Mouse (Mus musculus) CH12.LX (cell line): ENCODE data around the gene Mettl13. TPM values are rescaled to one million over a fixed set of nuclear protein-coding genes. Genes with fewer than 3 reads are reported as not detected.

Experiments
- DNase-seq: peaks from one replicate; pipeline ENCODE4 v3.0.0-alpha.2; 2013; ENCODE audit errors: extremely low read depth
- H3K27ac ChIP-seq: 2 replicates; pipeline ENCODE4 v1.5.1; 2012; ENCODE audit warnings: low read depth, mild to moderate bottlenecking, control low read depth, moderate library complexity; ENCODE audit not compliant: insufficient read depth
- H3K27me3 ChIP-seq: replicated peaks from 2 replicates; pipeline ENCODE3; 2012; ENCODE audit warnings: inconsistent platforms
- H3K36me3 ChIP-seq, 2 experiments: replicated peaks in 1 of 2; 2 replicates each; pipeline versions ENCODE3 to v1.6.1; 2012; ENCODE audit warnings: inconsistent platforms in 1 of 2, low read length in 1 of 2, mild to moderate bottlenecking in 1 of 2, mixed read lengths in 1 of 2, moderate library complexity in 1 of 2; ENCODE audit not compliant: control insufficient read depth in 1 of 2, insufficient read depth in 1 of 2
- H3K4me1 ChIP-seq, 2 experiments: 2 replicates each; pipeline ENCODE4 v1.6.1; 2012; ENCODE audit warnings: inconsistent platforms in 1 of 2, moderate library complexity in 1 of 2; ENCODE audit not compliant: insufficient read depth in 2 of 2, control insufficient read depth in 1 of 2
- H3K4me2 ChIP-seq: 2 replicates; pipeline ENCODE4 v1.6.1; 2012; ENCODE audit warnings: low read depth, mild to moderate bottlenecking, control low read depth; ENCODE audit not compliant: poor library complexity, insufficient read depth, severe bottlenecking
- H3K4me3 ChIP-seq, 3 experiments: fragments of 150-350 bp in 1 of 3; sonication (generic) in 1 of 3; replicated peaks in 1 of 3; 2 replicates each; pipeline versions ENCODE3 to v1.5.1; 2011 to 2012; ENCODE audit warnings: low read depth in 2 of 3, low read length in 2 of 3, mild to moderate bottlenecking in 2 of 3, moderate library complexity in 2 of 3, control low read depth in 1 of 3, improper control_type of control experiment in 1 of 3, inconsistent platforms in 1 of 3, mixed read lengths in 1 of 3; ENCODE audit not compliant: poor library complexity in 1 of 3
- H3K79me2 ChIP-seq: replicated peaks from 2 replicates; pipeline ENCODE4 v1.6.1; 2012; ENCODE audit warnings: mild to moderate bottlenecking, moderate library complexity; ENCODE audit not compliant: control insufficient read depth, poor library complexity, insufficient read depth, severe bottlenecking; ENCODE audit errors: extremely low read depth
- H3K9ac ChIP-seq: 2 replicates; pipeline ENCODE4 v1.6.1; 2012; ENCODE audit warnings: low read depth, mild to moderate bottlenecking, control low read depth, moderate library complexity; ENCODE audit not compliant: insufficient read depth
- H3K9me3 ChIP-seq: replicated peaks from 2 replicates; pipeline ENCODE3; 2012; ENCODE audit warnings: low read length, inconsistent platforms, mixed read lengths
- BHLHE40 ChIP-seq: IDR thresholded peaks from 2 replicates; pipeline ENCODE4 v1.6.1; 2011; ENCODE audit warnings: mild to moderate bottlenecking, low read depth, low read length, improper control_type of control experiment
- CTCF ChIP-seq, 2 experiments: IDR thresholded peaks in 1 of 2; conservative IDR thresholded peaks in 1 of 2; 2 replicates each; pipeline ENCODE4 v1.5.1; 2011 to 2012; ENCODE audit warnings: low read depth in 2 of 2, low read length in 2 of 2, improper control_type of control experiment in 1 of 2, inconsistent platforms in 1 of 2, mild to moderate bottlenecking in 1 of 2, moderate library complexity in 1 of 2
- E2F4 ChIP-seq: IDR thresholded peaks from 2 replicates; pipeline ENCODE4 v1.6.1; 2011; ENCODE audit warnings: low read depth, low read length, improper control_type of control experiment; ENCODE audit not compliant: insufficient replicate concordance
- ETS1 ChIP-seq: conservative IDR thresholded peaks from 2 replicates; pipeline ENCODE4 v1.6.1; 2012; ENCODE audit warnings: low read depth, mild to moderate bottlenecking, inconsistent platforms, low read length, improper control_type of control experiment, moderate library complexity
- HCFC1 ChIP-seq: IDR thresholded peaks from 2 replicates; pipeline ENCODE4 v1.6.1; 2012; ENCODE audit warnings: low read depth, mild to moderate bottlenecking, inconsistent platforms, low read length, improper control_type of control experiment
- IRF4 ChIP-seq: IDR thresholded peaks from 2 replicates; pipeline ENCODE4 v1.6.1; 2014; ENCODE audit warnings: low read depth, mild to moderate bottlenecking, inconsistent platforms, low read length, improper control_type of control experiment
- JUND ChIP-seq: conservative IDR thresholded peaks from 2 replicates; pipeline ENCODE4 v1.6.1; 2011; ENCODE audit warnings: low read depth, low read length, improper control_type of control experiment
- MAZ ChIP-seq: IDR thresholded peaks from 2 replicates; pipeline ENCODE4 v1.6.1; 2012; ENCODE audit warnings: low read depth, mild to moderate bottlenecking, inconsistent platforms, low read length, improper control_type of control experiment, moderate library complexity
- MXI1 ChIP-seq: IDR thresholded peaks from 2 replicates; pipeline ENCODE4 v1.6.1; 2011; ENCODE audit warnings: mild to moderate bottlenecking, low read depth, low read length, improper control_type of control experiment
- NRF1 ChIP-seq: IDR thresholded peaks from 2 replicates; pipeline ENCODE4 v1.6.1; 2014; ENCODE audit warnings: low read depth, mild to moderate bottlenecking, inconsistent platforms, low read length, improper control_type of control experiment, moderate library complexity
- POLR2A ChIP-seq: IDR thresholded peaks from 2 replicates; pipeline ENCODE4 v1.6.1; 2011; ENCODE audit warnings: low read depth, mild to moderate bottlenecking, improper control_type of control experiment, low read length
- RAD21 ChIP-seq: IDR thresholded peaks from 2 replicates; pipeline ENCODE4 v1.6.1; 2011; ENCODE audit warnings: low read depth, mild to moderate bottlenecking, low read length, improper control_type of control experiment, moderate library complexity
- SMC3 ChIP-seq: IDR thresholded peaks from 2 replicates; pipeline ENCODE4 v1.6.1; 2011; ENCODE audit warnings: low read depth, low read length, improper control_type of control experiment
- TBP ChIP-seq: conservative IDR thresholded peaks from 2 replicates; pipeline ENCODE4 v1.6.1; 2011; ENCODE audit warnings: low read depth, low read length, improper control_type of control experiment
- TCF12 ChIP-seq: IDR thresholded peaks from 2 replicates; pipeline ENCODE4 v1.6.1; 2014; ENCODE audit warnings: low read depth, mild to moderate bottlenecking, inconsistent platforms, low read length, improper control_type of control experiment
- USF2 ChIP-seq: conservative IDR thresholded peaks from 2 replicates; pipeline ENCODE4 v1.6.1; 2011; ENCODE audit warnings: low read depth, low read length, improper control_type of control experiment
- ZMIZ1 ChIP-seq: IDR thresholded peaks from 2 replicates; pipeline ENCODE4 v1.6.1; 2012; ENCODE audit warnings: low read depth, mild to moderate bottlenecking, inconsistent platforms, low read length, improper control_type of control experiment
- dilution Hi-C: fragments of 300-500 bp; cut with MboI; formaldehyde crosslinking; loops from 2 replicates; pipeline ENCODE4 v1.14.3; 2020; ENCODE audit warnings: low sequenced_read_pairs; ENCODE audit not compliant: extremely low pct_unique_long_range_greater_than_20kb, extremely low pct_ligation_motif_present
- in situ Hi-C: fragments of 300-500 bp; cut with MboI; formaldehyde crosslinking; loops from 3 replicates; pipeline ENCODE4 v1.14.3; 2019; ENCODE audit warnings: low sequenced_read_pairs, low pct_ligation_motif_present, low pct_unique_long_range_greater_than_20kb, mixed read lengths
- polyA plus RNA-seq: library from polyadenylated mRNA; unstranded; fragments of >175 nt; gene quantifications from 2 replicates; pipeline ENCODE4 v1.2.1, GENCODE M21; 2012; ENCODE audit warnings: low read depth; ENCODE audit not compliant: insufficient read length
- total RNA-seq, 2 experiments: library from RNA; depleted of rRNA; stranded (reverse); fragments of 300-350 nt in 1 of 2; fragments of >200 nt in 1 of 2; gene quantifications; 2 replicates each; pipeline ENCODE4 v1.2.3; 2012 to 2014

The Mettl13 gene
- total and polyA plus RNA-seq, 3 experiments: 22.8 to 58.5 (median 23.8) TPM

DNA sequence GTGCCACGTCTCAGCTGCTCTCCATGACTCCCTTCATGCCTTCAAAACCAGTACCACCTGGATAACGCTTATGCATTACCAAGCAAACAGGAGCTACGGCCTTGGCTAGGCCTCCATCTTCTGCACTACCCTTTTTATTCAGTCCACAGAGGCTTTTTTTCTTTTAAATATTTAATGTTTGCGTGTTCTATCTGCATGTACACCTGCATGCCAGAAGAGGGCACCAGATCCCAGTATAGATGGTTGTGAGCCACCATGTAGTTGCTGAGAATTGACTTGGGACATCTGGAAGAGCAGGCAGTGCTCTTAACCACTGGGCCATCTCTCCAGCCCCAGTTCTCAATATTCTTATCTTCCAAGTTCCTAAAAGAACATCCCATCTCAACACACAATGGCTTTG lies 16.8 kb downstream of the Mettl13 start:
- dilution Hi-C loops: no loop called here

DNA sequence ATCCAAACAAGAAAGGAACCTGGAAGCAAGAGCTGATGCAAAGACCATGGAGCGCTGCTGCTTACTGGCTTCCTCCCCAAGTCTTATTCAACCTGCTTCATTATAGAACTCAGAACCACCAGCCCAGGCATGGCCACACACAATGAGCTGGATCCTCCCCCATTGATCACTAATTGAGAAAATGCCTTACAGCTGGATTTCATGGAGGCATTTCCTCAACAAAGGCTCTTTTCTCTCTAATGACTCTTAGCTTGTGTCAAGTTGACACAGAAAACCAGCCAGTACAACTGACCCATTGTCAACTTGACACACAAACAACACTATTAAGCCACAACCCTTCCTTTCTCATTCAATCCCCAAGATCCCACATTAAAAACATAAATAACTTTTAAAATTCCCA lies 17.7 kb downstream of the Mettl13 start:
- dilution Hi-C loops (no loop called here), in situ Hi-C loops (loop anchor here (10.0 kb wide), 1 partner anchor 166 kb away; no protein-coding TSS in a partner anchor)
- Histone ChIP-seq H3K9me3 (no peaks in the 10 kb centered on the region), H3K4me2 (no peak overlapping the region), H3K36me3 (peaks cover 25 to 46% of the 10 kb centered on the region in 2 experiments), H3K27me3 (no peaks in the 10 kb centered on the region), H3K9ac (no peak overlapping the region), H3K27ac (no peak overlapping the region), H3K79me2 (no peaks in the 10 kb centered on the region), H3K4me3 (no peak overlapping the region), H3K4me1 (no peaks in the 10 kb centered on the region)
- DNase-seq: no peak
- TF ChIP-seq HCFC1 (no peak), TBP (no peak), E2F4 (no peak), MXI1 (no peak), RAD21 (no peak), MAZ (no peak), JUND (no peak), ZMIZ1 (no peak), ETS1 (no peak), TCF12 (no peak), BHLHE40 (no peak), IRF4 (no peak), USF2 (no peak), NRF1 (no peak), POLR2A (no peak)

More for the DNA sequence above, 16.8 kb downstream of the Mettl13 start:
- peaks cover 34 to 55% of the 10 kb centered on the region in 2 experiments for H3K36me3 ChIP-seq
- no peak overlapping the region for H3K27ac ChIP-seq
- H3K9me3 ChIP-seq: no peaks in the 10 kb centered on the region
- no peaks in the 10 kb centered on the region for H3K27me3 ChIP-seq
- no peak overlapping the region for H3K4me2 ChIP-seq
- no peak for TF ChIP-seq ETS1
- no peak for TF ChIP-seq TCF12
- TF ChIP-seq RAD21: peak; percentile 45
- TF ChIP-seq CTCF (conservative IDR thresholded peaks at IDR 0.05 in 1 of 2, IDR thresholded peaks at IDR 0.05 in 1 of 2; ENCODE audit: low read depth in 2 of 2, low read length in 2 of 2): peak; percentile 24 to 61; a peak in 3 of 4 replicates
- TF ChIP-seq SMC3: peak; percentile 50
- TF ChIP-seq, all 38 proteins: peak for 3
- no peaks in the 10 kb centered on the region for H3K79me2 ChIP-seq
- in situ Hi-C loops: loop anchor here (10.0 kb wide), 1 partner anchor 167 kb away; no protein-coding TSS in a partner anchor
- peaks cover 0 to 4% of the 10 kb centered on the region in 2 experiments; a peak in 1 of 4 replicates for H3K4me1 ChIP-seq
- no peak overlapping the region for H3K9ac ChIP-seq
- H3K4me3 ChIP-seq: no peak overlapping the region
- no peak for DNase-seq
